Comparison of ENCODE assay signal across 14 mouse cellular contexts in genomic region chr1:178623889-178624288, GRCm38 (mm10).
A peak's percentile ranks its signal among the peaks of the same experiment; 100 is the strongest.
DNase-seq lines count a peak whose midpoint lies in the region; ATAC-seq and TF ChIP-seq lines count a peak whose summit lies in the region.
"Had no signal": no experiment of that assay in that cellular context is flagged by ENCODE, and none has a peak within 500 bp of the region (broad histone marks: within the 10 kb centered on the region; RNA-seq: fewer than 3 reads in every experiment).

No protein-coding gene starts in this region.

- no peak for ATAC-seq in inflammation-experienced regulatory T-cells, adult 6 months
- ATAC-seq: liver, postnatal 0 days; midbrain, embryonic 15.5 days had no signal

- no peak for TF ChIP-seq POLR2A in brain, embryonic 14.5 days (IDR thresholded peaks at IDR 0.05; ENCODE audit: borderline replicate concordance, extremely low read depth, insufficient read depth, insufficient read length, poor library complexity, severe bottlenecking)

- H3K27ac ChIP-seq in limb, embryonic 10.5 days, result peak overlapping the region; percentile 60; the same call in 1 of the 2 replicates
- H3K27ac ChIP-seq: heart, adult 2 months; kidney, embryonic 15.5 days; midbrain, embryonic 15.5 days; neural tube, embryonic 12.5 days had no signal

- H3K4me1 ChIP-seq in limb, embryonic 10.5 days, result peaks cover 30% of the 10 kb centered on the region

- no peaks in the 10 kb centered on the region for H3K9me3 ChIP-seq in limb, embryonic 10.5 days (replicated peaks)
- H3K9me3 ChIP-seq: kidney, embryonic 15.5 days; midbrain, embryonic 15.5 days; neural tube, embryonic 12.5 days had no signal

- peaks cover 42% of the 10 kb centered on the region for H3K36me3 ChIP-seq in limb, embryonic 10.5 days
- H3K36me3 ChIP-seq: midbrain, embryonic 15.5 days; neural tube, embryonic 12.5 days had no signal

- 62% methylated on average over 9 of the region's 9 CpGs for WGBS in limb, embryonic 10.5 days

- H3K27me3 ChIP-seq in limb, embryonic 10.5 days (ENCODE audit: low read depth, poor library complexity, severe bottlenecking), result no peaks in the 10 kb centered on the region
- H3K27me3 ChIP-seq: kidney, embryonic 15.5 days; midbrain, embryonic 15.5 days; neural tube, embryonic 12.5 days had no signal

- peak; percentile 40 for DNase-seq in cerebellum, adult 9-11 months
- DNase-seq in cerebellum, adult 11 months, result no peak
- peak; percentile 21 to 46 for DNase-seq in layer of hippocampus, adult 18-20 months (ENCODE audit: low spot score in 2 of 2)
- no peak for DNase-seq in layer of hippocampus, adult 9-10 months (ENCODE audit: low spot score)
- peak; percentile 75 for DNase-seq in brain, embryonic 14.5 days (ENCODE audit: low read depth)
- DNase-seq in limb, embryonic 10.5 days (ENCODE audit: low spot score), result no peak
- no peak for DNase-seq in thymus, postnatal 4 days
- DNase-seq: heart, adult 2 months; heart, postnatal 14 days; liver, postnatal 0 days had no signal

- TF ChIP-seq CTCF in brain, embryonic 14.5 days (IDR thresholded peaks at IDR 0.05; ENCODE audit: borderline replicate concordance, extremely low read depth, insufficient read depth, insufficient read length), result no peak

- H3K4me3 ChIP-seq in limb, embryonic 10.5 days, result no peak overlapping the region
- H3K4me3 ChIP-seq: heart, adult 2 months; kidney, embryonic 15.5 days; midbrain, embryonic 15.5 days; neural tube, embryonic 12.5 days had no signal

Comparison
In these comparisons a context has a peak if more than half of its experiments do, and no peak if none do; other contexts are left out.
1. DNase-seq: peak in cerebellum, adult 9-11 months (single experiment), layer of hippocampus, adult 18-20 months (2 of 2) and brain, embryonic 14.5 days (single experiment); none in cerebellum, adult 11 months (single experiment), layer of hippocampus, adult 9-10 months (single experiment), limb, embryonic 10.5 days (single experiment) and thymus, postnatal 4 days (single experiment).